Mouse (Mus musculus): Measurements from ENCODE around the gene Tbc1d13. TPM values are rescaled to one million over a fixed set of nuclear protein-coding genes. Genes with fewer than 3 reads are reported as not detected.

Tbc1d13 gene
- polyA plus RNA-seq, 2 experiments = 10.7 to 49.9 TPM

GRCm38 (mm10) chr2:30106364-30106763 is 27.2 kb upstream of the Tbc1d13 start:
- TF ChIP-seq POLR2A (IDR thresholded peaks at IDR 0.05; ENCODE audit: borderline replicate concordance, extremely low read depth, insufficient read depth, insufficient read length) = no peak
- no peak overlapping the region for H3K9ac ChIP-seq (ENCODE audit: low read depth, low read length, severe bottlenecking)
- no peak overlapping the region for H3K4me3 ChIP-seq (replicated peaks; ENCODE audit: low read length)
- H3K4me1 ChIP-seq (ENCODE audit: control insufficient read depth, insufficient read depth, low read length) = no peaks in the 10 kb centered on the region
- H3K4me2 ChIP-seq (replicated peaks; ENCODE audit: low read depth, low read length, severe bottlenecking) = no peak overlapping the region
- peaks cover 83% of the 10 kb centered on the region for H3K36me3 ChIP-seq (ENCODE audit: control insufficient read depth, insufficient read depth, low read length)
- ATAC-seq (ENCODE audit: low FRiP score, low read depth) (no peak), DNase-seq (ENCODE audit: low spot score) (peak; percentile 16)
- H3K9me3 ChIP-seq (ENCODE audit: control insufficient read depth, low read length) = no peaks in the 10 kb centered on the region
- no peak overlapping the region for H3K27ac ChIP-seq (replicated peaks; ENCODE audit: low read depth, low read length)
- no peaks in the 10 kb centered on the region for H3K27me3 ChIP-seq (ENCODE audit: control insufficient read depth, insufficient read depth, low read length)

DNA sequence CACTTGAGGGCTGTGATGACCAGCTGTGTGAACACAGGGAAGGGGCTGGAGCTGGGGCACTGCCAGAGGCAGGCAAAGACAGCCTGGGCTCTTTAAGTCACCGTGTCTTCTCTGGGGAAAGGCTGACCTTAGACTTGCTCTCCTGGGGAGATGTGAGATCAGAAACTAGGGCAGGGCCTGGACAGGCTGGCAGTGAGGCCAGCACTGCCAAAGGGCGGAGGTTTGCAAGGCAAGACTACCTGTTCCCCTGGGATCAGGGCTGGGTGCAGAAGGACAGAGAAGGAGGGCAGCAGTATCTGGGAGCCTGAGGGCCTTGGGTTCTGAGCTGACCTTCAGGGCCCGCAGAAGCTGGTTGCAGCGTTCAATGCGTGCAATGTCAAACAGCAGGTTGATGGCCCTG is 25.9 kb upstream of the Tbc1d13 start:
- no peak overlapping the region for H3K4me2 ChIP-seq (replicated peaks; ENCODE audit: low read depth, low read length, severe bottlenecking)
- no peaks in the 10 kb centered on the region for H3K27me3 ChIP-seq (ENCODE audit: control insufficient read depth, insufficient read depth, low read length)
- DNase-seq (ENCODE audit: low spot score) = no peak
- no peak overlapping the region for H3K9ac ChIP-seq (ENCODE audit: low read depth, low read length, severe bottlenecking)
- no peaks in the 10 kb centered on the region for H3K4me1 ChIP-seq (ENCODE audit: control insufficient read depth, insufficient read depth, low read length)
- no peak overlapping the region for H3K27ac ChIP-seq (replicated peaks; ENCODE audit: low read depth, low read length)
- no peak for ATAC-seq (ENCODE audit: low FRiP score, low read depth)
- no peak for TF ChIP-seq POLR2A (IDR thresholded peaks at IDR 0.05; ENCODE audit: borderline replicate concordance, extremely low read depth, insufficient read depth, insufficient read length)
- H3K36me3 ChIP-seq (ENCODE audit: control insufficient read depth, insufficient read depth, low read length) = peaks cover 81% of the 10 kb centered on the region
- no peaks in the 10 kb centered on the region for H3K9me3 ChIP-seq (ENCODE audit: control insufficient read depth, low read length)
- 91% methylated on average over 5 of the region's 5 CpGs for WGBS
- no peak overlapping the region for H3K4me3 ChIP-seq (replicated peaks; ENCODE audit: low read length)

GRCm38 (mm10) chr2:30108260-30108659 is 25.3 kb upstream of the Tbc1d13 start:
- H3K36me3 ChIP-seq (ENCODE audit: control insufficient read depth, insufficient read depth, low read length) = peaks cover 81% of the 10 kb centered on the region
- H3K9ac ChIP-seq (ENCODE audit: low read depth, low read length, severe bottlenecking) = no peak overlapping the region
- no peak overlapping the region for H3K27ac ChIP-seq (replicated peaks; ENCODE audit: low read depth, low read length)
- no peaks in the 10 kb centered on the region for H3K27me3 ChIP-seq (ENCODE audit: control insufficient read depth, insufficient read depth, low read length)
- no peaks in the 10 kb centered on the region for H3K4me1 ChIP-seq (ENCODE audit: control insufficient read depth, insufficient read depth, low read length)
- DNase-seq (ENCODE audit: low spot score) (no peak), ATAC-seq (ENCODE audit: low FRiP score, low read depth) (no peak)
- WGBS = 90% methylated on average over 4 of the region's 4 CpGs
- no peak for TF ChIP-seq POLR2A (IDR thresholded peaks at IDR 0.05; ENCODE audit: borderline replicate concordance, extremely low read depth, insufficient read depth, insufficient read length)
- no peak overlapping the region for H3K4me3 ChIP-seq (replicated peaks; ENCODE audit: low read length)
- H3K9me3 ChIP-seq (ENCODE audit: control insufficient read depth, low read length) = no peaks in the 10 kb centered on the region
- H3K4me2 ChIP-seq (replicated peaks; ENCODE audit: low read depth, low read length, severe bottlenecking) = no peak overlapping the region

GRCm38 (mm10) chr2:30111500-30111899 is 22.0 kb upstream of the Tbc1d13 start:
- peaks cover 59% of the 10 kb centered on the region for H3K36me3 ChIP-seq (ENCODE audit: control insufficient read depth, insufficient read depth, low read length)
- DNase-seq (ENCODE audit: low spot score) = no peak
- 89% methylated on average over 2 of the region's 2 CpGs for WGBS

DNA sequence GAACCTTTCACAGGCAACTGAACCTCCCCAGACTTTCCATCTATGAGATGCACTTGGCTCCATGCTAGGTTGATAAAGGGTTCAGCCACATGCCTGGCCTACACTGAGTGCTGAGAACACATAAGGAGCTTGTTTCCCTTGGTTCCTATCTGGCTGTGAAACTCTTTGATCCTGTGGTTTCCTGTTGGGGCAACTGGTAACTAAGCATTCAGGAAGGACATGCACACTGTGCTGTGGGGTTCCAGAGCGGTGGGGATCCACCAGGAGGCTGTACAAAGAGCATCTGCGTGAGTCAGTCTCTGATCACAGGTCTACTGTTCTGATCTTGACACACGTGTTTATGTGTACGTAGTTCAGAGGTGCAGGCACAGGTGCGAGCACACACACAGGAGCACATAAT is 21.0 kb upstream of the Tbc1d13 start:
- H3K4me1 ChIP-seq (ENCODE audit: control insufficient read depth, insufficient read depth, low read length) = no peaks in the 10 kb centered on the region
- H3K4me2 ChIP-seq (replicated peaks; ENCODE audit: low read depth, low read length, severe bottlenecking) = no peak overlapping the region
- ATAC-seq (ENCODE audit: low FRiP score, low read depth) = no peak
- no peak overlapping the region for H3K9ac ChIP-seq (ENCODE audit: low read depth, low read length, severe bottlenecking)
- peaks cover 52% of the 10 kb centered on the region for H3K36me3 ChIP-seq (ENCODE audit: control insufficient read depth, insufficient read depth, low read length)
- H3K4me3 ChIP-seq (replicated peaks; ENCODE audit: low read length) = no peak overlapping the region
- DNase-seq (ENCODE audit: low spot score) = no peak
- WGBS = 93% methylated on average over 5 of the region's 5 CpGs
- no peak overlapping the region for H3K27ac ChIP-seq (replicated peaks; ENCODE audit: low read depth, low read length)
- no peak for TF ChIP-seq POLR2A (IDR thresholded peaks at IDR 0.05; ENCODE audit: borderline replicate concordance, extremely low read depth, insufficient read depth, insufficient read length)
- H3K9me3 ChIP-seq (ENCODE audit: control insufficient read depth, low read length) = no peaks in the 10 kb centered on the region
- H3K27me3 ChIP-seq (ENCODE audit: control insufficient read depth, insufficient read depth, low read length) = no peaks in the 10 kb centered on the region

More at GRCm38 (mm10) chr2:30111500-30111899, 22.0 kb upstream of the Tbc1d13 start:
- ATAC-seq (ENCODE audit: low FRiP score, low read depth) = no peak
- Histone ChIP-seq H3K9me3 (ENCODE audit: control insufficient read depth, low read length) (no peaks in the 10 kb centered on the region), H3K27me3 (ENCODE audit: control insufficient read depth, insufficient read depth, low read length) (no peaks in the 10 kb centered on the region), H3K4me2 (replicated peaks; ENCODE audit: low read depth, low read length, severe bottlenecking) (no peak overlapping the region), H3K4me1 (ENCODE audit: control insufficient read depth, insufficient read depth, low read length) (no peaks in the 10 kb centered on the region), H3K27ac (replicated peaks; ENCODE audit: low read depth, low read length) (no peak overlapping the region), H3K4me3 (replicated peaks; ENCODE audit: low read length) (no peak overlapping the region), H3K9ac (ENCODE audit: low read depth, low read length, severe bottlenecking) (no peak overlapping the region)
- TF ChIP-seq POLR2A (IDR thresholded peaks at IDR 0.05; ENCODE audit: borderline replicate concordance, extremely low read depth, insufficient read depth, insufficient read length) = no peak

DNA sequence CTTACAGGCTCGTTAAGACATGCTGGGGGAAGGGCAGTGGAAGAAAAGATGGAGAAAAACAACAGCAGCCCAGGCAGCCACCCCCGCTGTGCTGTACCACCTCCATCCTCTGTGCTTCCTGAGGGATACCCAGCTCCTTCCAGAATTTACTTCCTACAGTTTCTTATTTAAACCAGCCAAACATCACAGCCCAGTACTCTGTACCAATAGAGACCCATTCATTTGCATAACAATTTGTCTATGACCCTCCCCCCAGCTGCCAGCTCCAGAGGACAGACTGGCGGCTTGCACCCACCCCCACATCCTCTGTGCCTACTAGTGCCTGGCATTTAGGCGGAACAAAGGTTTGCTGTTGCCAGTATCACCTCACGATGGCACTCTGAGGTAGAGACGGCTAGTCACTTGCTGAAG is 13.9 kb upstream of the Tbc1d13 start:
- H3K27me3 ChIP-seq (ENCODE audit: control insufficient read depth, insufficient read depth, low read length) = no peaks in the 10 kb centered on the region
- H3K4me3 ChIP-seq (replicated peaks; ENCODE audit: low read length) = no peak overlapping the region
- no peak overlapping the region for H3K9ac ChIP-seq (ENCODE audit: low read depth, low read length, severe bottlenecking)
- WGBS = 35% methylated on average over 6 of the region's 6 CpGs
- no peak overlapping the region for H3K4me2 ChIP-seq (replicated peaks; ENCODE audit: low read depth, low read length, severe bottlenecking)
- peaks cover 17% of the 10 kb centered on the region for H3K36me3 ChIP-seq (ENCODE audit: control insufficient read depth, insufficient read depth, low read length)
- no peak for TF ChIP-seq POLR2A (IDR thresholded peaks at IDR 0.05; ENCODE audit: borderline replicate concordance, extremely low read depth, insufficient read depth, insufficient read length)
- no peaks in the 10 kb centered on the region for H3K9me3 ChIP-seq (ENCODE audit: control insufficient read depth, low read length)
- DNase-seq (ENCODE audit: low spot score) (no peak), ATAC-seq (ENCODE audit: low FRiP score, low read depth) (no peak)
- H3K4me1 ChIP-seq (ENCODE audit: control insufficient read depth, insufficient read depth, low read length) = peaks cover 8% of the 10 kb centered on the region; the same call in 1 of the 2 replicates
- no peak overlapping the region for H3K27ac ChIP-seq (replicated peaks; ENCODE audit: low read depth, low read length)

All from limb, embryonic 14.5 days (tissue).